Mouse (Mus musculus): ENCODE results near the gene Chka.

Gene Chka

DNA sequence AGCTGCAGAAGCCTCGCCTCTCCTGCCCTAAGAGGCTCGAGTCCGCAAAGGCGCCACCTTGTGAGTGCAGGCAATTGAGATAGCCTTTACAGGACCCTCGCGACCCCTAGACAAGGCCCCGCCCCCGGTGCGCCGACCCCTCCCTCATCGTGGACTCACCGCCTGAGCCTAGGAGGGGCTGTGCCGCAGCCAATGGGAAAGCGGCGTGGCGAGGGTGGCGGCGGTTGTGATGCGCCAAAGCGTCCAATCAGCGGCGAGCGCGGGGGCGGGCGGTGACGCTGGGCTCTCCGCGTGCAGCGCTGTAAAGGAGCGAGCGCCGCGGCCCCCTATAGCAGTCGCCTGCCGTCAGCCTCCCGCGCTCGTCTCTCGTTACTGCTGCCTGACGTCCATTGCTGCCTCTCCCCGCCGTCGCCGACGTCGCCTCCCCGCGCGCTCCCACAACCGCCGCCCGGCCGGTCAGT lies at the start of gene Chka:
Chka (plus strand) TSS at position 272 of the 461 bp plus-strand sequence.
- DNase-seq (ENCODE audit: low read depth, low spot score), result peak; percentile 98

DNA sequence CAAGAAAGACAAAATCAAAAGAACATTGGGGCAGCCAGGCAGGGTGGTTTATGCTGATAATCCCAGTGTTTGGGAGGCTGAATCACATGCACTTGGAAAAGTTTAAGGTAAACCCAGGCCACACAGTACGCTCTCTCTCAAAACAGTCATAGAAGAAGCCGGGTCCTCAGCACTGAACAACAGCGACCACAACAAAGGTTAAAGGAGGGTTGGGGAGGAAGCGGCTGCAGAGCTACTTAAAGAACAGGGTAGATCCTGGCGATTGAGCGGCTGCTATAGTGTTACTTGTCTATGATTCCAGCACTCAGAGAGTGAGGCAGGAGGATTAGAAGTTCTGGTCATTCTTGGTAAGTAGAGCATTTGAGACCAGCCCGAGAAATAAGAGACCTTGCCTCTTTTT lies 46.0 kb upstream of the Chka start:
- no peak for DNase-seq (ENCODE audit: low read depth, low spot score)

- no peak for DNase-seq (ENCODE audit: low read depth, low spot score)
These were observed 40.9 kb upstream of the Chka start for GRCm38 (mm10) chr19:3810536-3811233.

DNA sequence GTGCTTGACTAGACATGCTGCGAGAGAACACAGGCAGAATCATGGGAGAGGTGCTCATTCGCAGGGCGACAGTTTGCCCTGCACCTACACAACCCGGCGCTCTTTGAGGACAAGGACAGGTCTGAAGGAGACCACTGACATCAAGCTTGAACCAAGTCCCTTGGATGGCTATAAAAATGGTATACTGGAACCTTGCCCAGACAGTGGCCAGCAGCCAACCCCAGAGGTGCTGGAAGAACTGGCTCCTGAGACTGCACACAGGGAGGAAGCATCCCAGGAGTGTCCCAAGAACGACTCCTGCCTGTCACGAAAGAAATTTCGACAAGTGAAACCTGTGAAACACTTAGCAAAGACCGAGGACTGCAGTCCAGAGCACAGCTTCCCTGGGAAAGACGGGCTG lies 37.1 kb upstream of the Chka start:
- DNase-seq (ENCODE audit: low read depth, low spot score), result no peak

DNA sequence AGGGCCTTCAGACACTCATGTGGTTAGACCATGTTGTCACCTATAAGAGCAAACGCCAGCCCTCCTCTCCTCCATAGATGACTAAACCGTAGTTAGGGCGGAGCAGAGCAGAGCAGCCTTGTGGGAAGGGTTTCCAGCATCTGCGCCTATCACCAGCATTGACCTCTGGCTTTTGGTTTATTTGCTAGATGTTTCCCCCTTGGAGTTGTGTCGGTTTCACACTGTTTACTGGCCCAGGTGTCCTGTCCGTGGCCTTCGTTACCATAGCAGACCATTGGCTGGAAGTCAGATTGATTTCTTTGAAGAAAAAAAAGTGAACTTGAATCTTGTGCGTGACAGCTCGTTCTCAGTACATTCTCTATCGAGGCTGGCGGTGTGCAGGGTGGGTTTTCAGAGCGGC lies 35.7 kb upstream of the Chka start:
- DNase-seq (ENCODE audit: low read depth, low spot score), result no peak

DNA sequence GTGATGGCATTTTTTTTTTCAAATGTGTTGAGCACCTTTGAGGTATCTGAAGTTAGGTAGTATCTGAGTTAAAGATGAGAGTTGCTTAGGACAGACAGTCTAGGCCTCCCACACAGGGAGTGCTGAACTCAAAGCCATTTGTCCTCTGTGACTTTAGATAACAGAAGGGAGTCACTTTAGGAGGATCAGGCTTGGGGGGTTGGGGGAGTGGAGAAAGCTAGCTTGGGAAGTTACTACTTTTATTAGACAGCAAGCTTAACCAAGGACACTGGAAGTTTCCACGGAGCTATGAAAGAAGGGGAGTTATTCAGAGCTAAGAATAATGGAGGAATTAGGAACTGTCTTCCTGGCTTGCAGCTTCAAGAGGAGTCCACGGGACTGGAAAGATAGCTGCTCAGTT lies 32.5 kb upstream of the Chka start:
- no peak for DNase-seq (ENCODE audit: low read depth, low spot score)

DNA sequence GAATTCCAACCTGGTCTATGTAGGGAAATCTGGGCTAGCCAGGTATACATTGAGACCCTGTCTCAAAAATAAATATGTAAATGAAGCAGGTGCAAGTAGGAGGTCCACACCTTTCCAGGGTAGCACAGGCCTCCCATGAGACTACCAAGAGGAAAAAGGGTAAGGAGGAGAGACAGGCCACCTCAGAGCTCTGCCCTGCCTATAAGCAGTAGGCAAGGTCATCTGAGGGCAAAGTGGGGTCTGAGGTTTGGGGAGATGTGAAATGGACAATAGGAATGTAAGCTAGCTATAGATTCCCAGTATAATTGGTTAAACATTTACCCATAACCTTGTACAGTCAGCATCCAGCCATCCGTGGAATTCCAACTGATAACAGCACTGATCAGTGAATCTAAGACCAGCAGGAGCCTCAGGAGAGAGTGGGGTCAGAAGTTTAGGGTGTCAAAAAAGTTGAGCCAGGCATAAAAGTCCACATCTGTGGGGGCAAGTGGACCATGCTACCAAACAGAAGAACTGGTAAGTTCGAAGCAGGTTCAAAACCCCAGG lies 31.6 kb upstream of the Chka start:
- DNase-seq (ENCODE audit: low read depth, low spot score), result no peak

DNA sequence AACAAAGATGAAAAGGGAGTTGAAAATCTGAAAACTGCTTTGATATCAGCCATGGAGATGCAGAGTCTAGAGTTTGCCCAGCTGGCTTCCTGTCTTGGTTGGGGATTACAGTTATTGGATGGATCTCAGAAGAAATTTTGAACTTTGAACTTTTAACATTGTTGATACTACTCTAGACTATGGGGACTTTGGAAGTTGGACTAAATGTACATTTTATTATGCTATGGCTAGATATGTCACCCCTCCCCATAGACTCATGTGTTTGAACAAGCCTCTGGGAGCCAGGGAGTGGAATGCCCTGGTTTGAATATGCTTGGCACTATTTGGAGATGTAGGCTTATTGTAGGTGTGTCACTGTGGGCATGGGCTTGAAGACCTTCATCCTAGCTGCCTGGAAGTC lies 26.5 kb upstream of the Chka start:
- DNase-seq (ENCODE audit: low read depth, low spot score), result no peak

GRCm38 (mm10) chr19:3829863-3830262 lies 21.7 kb upstream of the Chka start:
- DNase-seq (ENCODE audit: low read depth, low spot score), result no peak

DNA sequence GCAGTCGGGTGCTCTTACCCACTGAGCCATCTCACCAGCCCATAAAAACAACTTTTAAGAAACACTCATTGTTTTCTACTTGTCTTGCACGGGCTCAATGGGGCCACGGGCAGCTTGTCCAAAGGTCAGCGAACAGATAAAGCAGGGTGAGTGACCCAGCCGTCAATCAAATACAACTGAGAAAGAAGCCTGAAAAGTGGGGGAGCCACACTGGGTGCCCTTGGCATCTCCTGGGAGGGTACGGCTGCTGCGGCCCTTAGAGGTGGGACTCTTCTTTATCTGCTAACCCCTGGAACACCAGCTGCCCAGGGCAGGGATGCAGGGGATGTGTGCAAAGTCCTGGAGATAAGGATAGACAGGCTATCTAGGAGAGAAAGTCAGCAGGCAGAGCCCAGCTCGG lies 19.9 kb upstream of the Chka start:
- no peak for DNase-seq (ENCODE audit: low read depth, low spot score)

DNA sequence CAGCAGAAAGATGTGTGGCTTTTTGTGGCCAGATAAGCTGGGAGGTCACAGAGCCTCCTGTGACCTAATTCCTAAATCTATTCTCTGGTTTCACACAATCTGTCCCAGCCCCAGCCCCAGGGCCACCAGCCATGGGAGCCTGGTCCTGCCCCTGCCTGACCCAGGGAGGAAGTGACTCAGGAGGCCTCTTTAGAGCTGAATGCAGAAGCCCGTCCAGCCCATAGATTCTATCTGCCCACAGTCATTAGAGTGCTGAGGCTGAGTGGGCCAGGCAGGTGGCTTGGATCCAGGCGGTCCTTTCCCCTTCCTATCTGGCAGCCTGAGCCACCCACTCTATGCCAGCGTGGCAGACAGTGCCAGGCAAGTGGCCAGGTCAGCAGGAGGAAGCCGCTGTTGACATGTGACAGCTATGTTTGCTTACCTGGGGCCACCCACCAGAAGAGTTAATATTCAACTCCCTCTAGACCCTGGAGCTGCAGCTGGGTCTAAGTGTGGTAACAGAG lies 18.7 kb upstream of the Chka start:
- DNase-seq (ENCODE audit: low read depth, low spot score), result peak; percentile 50

- no peak for DNase-seq (ENCODE audit: low read depth, low spot score)
These were observed 17.3 kb upstream of the Chka start for GRCm38 (mm10) chr19:3834301-3834700.

DNA sequence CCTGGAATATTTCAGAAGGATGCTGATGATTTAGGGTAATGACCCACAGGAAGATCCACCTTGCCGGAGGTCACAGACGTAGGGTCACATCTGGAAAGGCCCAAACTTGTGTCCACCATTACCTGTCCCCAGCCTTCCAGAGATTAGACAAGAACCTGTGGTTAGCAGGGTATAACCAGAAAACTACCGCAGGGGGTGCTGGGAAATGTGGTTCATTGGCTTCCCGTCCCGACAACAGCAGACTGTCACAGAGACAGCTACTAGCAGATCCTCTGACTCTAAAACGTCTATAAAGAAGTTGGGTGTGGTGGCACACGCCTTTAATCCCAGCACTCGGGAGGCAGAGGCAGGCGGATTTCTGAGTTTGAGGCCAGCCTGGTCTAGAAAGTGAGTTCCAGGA lies 14.8 kb upstream of the Chka start:
- DNase-seq (ENCODE audit: low read depth, low spot score), result no peak

GRCm38 (mm10) chr19:3838931-3839330 lies 12.6 kb upstream of the Chka start:
- no peak for DNase-seq (ENCODE audit: low read depth, low spot score)

DNA sequence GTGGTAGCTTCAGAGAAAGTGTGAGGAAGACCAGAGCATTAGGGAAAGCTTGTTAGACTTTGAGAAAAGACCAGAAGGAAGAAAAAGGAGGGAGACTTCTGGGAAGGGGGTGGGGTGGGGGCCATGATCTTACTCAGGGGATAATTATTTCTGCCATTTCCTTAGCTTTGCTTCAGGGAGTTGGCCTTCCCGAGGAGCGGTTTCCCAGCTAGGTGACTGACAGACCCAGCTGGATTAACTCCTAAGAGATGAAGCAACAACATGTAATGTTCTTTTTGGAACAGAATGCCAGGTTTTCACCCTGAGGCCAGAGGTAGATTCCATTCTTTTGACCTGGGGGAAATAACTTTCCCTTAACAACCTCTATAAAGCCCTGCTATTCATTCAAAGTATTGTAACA lies 11.9 kb upstream of the Chka start:
- no peak for DNase-seq (ENCODE audit: low read depth, low spot score)

DNA sequence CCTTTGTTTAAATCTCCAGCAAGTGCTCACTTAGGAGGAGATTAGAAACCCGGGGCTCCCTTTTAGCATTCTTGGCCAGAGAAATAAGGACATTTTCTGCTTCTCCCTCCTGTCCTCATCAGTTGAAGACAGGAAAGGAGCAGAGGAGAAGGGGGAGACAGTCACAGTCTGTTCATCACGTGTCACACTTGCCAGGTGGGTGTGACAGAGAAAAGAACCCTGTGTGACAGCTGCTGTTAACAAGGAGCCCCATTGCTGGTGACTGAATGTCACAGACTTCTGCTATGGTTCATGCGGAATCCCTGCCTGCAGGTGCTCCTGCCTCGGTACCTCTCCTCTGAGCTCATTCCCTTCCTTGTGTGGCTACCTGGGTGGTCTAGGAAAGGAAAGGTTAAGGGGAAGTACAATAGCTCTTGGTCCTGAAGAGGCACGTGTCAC lies 11.3 kb upstream of the Chka start:
- peak; percentile 49 for DNase-seq (ENCODE audit: low read depth, low spot score)

DNA sequence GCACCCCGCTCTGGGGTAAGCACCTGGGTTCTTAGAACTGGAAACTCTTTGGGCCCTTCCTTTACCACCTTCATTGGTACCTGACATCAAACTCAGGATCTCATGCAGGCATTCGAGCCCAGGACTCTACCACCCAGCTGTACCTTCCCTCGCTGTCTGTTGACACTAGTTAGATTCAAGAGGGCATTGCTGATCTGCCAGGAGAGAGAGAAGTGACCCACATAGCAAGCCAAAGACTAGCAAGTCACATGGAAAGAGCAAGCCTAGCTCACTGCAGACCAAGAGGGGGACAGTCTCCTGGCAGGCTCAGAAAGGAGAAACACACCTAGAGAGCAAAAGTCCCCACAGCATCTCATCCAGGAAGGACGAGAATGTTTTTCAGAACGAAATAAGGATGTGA lies 10.9 kb upstream of the Chka start:
- no peak for DNase-seq (ENCODE audit: low read depth, low spot score)

GRCm38 (mm10) chr19:3842359-3843148 lies 9.0 kb upstream of the Chka start:
- DNase-seq (ENCODE audit: low read depth, low spot score), result no peak

DNA sequence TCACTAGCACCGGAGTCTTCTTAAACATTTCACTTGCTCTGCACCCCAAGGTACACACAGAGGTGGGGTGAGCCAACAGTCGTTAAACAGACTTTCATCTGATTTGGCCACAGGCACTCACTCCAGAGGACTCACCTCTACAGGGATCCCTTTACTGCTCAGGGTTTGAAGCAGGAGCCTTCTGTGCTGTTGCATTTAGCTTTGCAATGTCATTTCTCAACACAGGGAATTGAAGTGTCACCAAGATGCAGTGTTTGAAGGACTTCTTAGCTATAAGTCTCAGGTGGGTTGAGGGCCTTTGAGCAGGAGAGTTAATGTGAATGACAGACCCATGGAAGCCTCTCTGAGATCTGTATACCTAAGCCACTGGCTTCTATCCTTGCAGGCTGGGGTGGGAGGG lies 7.9 kb upstream of the Chka start:
- DNase-seq (ENCODE audit: low read depth, low spot score), result no peak

DNA sequence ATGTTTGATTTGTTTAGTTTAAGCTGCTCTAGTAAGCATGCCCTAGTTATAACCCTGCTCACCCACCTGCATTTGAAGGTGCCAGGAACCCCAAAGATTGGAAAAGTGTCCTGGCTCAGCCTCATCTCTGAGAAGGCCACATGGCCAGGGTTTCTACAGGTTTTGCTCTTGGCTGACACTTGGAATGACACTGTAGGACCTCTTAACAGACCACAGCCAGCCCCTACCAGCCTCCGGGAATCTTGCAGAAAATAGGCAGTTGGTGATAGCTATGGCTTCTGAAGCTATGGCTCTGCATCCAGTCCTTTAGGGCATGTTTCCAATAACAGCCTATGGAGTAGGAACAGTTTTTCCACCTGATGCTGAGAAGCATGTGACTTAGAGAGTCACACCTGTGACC lies 6.7 kb upstream of the Chka start:
- DNase-seq (ENCODE audit: low read depth, low spot score), result no peak

DNA sequence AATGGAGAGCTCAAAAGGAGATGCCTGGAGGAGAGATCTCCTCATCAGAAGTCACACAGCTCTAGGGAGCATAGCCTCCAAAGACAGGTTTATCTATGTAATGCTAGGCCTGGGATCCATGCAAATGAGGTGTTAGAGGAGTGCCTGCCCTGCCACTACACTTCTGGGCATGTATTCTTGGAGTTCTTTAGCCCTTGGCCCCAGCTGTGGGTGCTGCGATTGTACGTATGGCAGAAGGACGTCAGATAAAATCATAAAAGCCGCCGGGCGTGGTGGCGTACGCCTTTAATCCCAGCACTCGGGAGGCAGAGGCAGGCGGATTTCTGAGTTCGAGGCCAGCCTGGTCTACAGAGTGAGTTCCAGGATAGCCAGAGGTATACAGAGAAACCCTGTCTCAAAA lies 6.2 kb upstream of the Chka start:
- DNase-seq (ENCODE audit: low read depth, low spot score), result no peak

DNA sequence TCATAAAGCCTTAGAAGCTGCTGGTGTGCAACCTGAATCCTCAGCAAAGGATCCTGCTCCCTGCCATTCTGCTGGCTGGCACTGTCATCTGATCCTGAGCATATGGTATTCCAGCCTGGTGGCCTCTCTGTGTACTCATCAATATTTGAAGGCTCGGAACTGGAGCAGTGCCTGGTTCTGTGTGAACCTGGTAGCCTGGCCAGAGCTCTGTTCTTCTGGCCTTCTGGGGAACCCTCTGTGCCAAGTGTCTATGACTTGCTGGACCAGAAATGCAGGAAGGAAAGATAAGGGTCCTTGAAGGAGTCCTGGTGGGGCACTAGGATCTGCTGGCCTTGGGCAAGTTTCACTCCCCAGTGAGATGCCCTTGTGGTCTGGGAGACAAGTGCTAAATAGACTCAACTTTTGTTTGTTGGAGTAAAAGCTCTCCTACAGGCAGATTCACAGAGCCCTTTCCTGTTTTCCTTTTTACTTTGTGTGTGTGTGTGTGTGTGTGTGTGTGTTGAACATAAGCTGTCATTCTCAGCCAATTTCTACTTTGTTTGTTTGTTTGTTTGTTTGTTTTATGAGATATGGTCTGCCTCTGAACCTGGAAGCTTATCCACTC lies 5.7 kb upstream of the Chka start:
- DNase-seq (ENCODE audit: low read depth, low spot score), result no peak

Measured in A20 (cell line).